Mouse (Mus musculus): ENCODE measurements at regions not wholly inside any gene's neighbourhood (a gene's known extent, or its start where the extent isn't known, plus 50 kb on each side); places are given as distances from the start of the nearest gene placed in this dataset.
"Not testable (repeated sequence)": the region's sequence is repeated elsewhere in the genome, so short reads cannot be mapped to it uniquely, and the experiment has no call there.

DNA sequence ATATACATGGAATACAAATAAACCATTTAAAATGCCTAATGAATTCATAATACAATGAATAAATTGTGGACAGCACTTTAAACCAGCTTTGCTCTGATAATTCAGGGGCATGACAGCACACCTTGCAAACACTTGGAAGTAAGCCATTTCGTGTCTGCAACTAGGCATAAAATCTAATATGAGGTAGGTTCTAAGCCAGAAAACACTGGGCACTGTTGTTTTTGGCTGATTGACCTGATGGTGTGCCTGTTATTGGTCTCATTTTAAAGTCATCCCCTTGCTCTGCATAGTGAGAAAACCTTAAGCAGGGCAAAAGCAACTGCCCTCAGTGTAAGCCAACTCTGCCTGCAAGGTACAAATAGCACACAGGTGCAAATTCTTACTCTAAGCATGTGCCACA lies 521.3 kb upstream of the Got2 start:
- Histone ChIP-seq H3K36me3 (ENCODE audit: insufficient read depth, low read length) (no peaks in the 10 kb centered on the region), H3K4me1 (ENCODE audit: insufficient read depth, low read length) (no peaks in the 10 kb centered on the region), H3K27me3 (ENCODE audit: insufficient read depth, low read length) (no peaks in the 10 kb centered on the region), H3K9me3 (ENCODE audit: low read length) (no peaks in the 10 kb centered on the region), H3K4me3 (ENCODE audit: low read length) (no peak overlapping the region), H3K4me2 (ENCODE audit: low read depth, low read length) (no peak overlapping the region), H3K9ac (replicated peaks; ENCODE audit: low read length) (no peak overlapping the region), H3K27ac (no peak overlapping the region)
- 71% methylated on average over 1 of the region's 1 CpGs for WGBS
- ATAC-seq, result no peak
- TF ChIP-seq CTCF (IDR thresholded peaks at IDR 0.05; ENCODE audit: low read depth), result no peak
- DNase-seq (ENCODE audit: low spot score), result no peak

DNA sequence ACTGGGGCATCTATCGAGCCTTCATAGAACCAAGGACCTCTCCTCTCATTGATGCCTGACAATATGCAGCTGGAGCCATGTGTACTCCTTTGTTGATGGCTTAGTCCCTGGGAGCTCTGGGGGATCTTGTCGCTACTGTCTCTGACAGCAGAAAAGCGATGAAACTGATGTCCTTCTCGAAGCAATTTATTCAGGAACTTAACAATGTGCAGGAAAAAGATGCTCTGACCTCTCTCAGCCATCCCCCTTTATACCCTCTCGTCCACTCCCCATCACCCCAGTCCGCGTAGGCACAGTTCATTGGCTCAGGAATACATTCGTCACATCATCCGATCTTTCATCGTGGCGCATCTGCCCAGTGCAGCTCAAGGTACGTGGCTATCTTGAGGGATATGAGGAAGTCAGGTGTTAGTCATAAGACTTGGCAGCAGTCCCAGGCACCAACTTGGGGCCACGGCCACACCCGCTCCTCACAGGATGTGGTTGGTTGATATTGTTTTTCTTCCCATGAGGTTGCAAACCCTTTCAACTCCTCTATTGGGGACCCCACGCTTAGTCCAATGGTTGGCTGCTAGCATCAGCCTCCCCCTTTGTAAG lies 516.3 kb upstream of the Got2 start:
- TF ChIP-seq CTCF (IDR thresholded peaks at IDR 0.05; ENCODE audit: low read depth), result no peak
- 90% methylated on average over 15 of the region's 15 CpGs for WGBS
- Histone ChIP-seq H3K4me2 (ENCODE audit: low read depth, low read length) (no peak overlapping the region), H3K27ac (no peak overlapping the region), H3K36me3 (ENCODE audit: insufficient read depth, low read length) (no peaks in the 10 kb centered on the region), H3K4me3 (ENCODE audit: low read length) (no peak overlapping the region), H3K9ac (replicated peaks; ENCODE audit: low read length) (no peak overlapping the region), H3K9me3 (ENCODE audit: low read length) (no peaks in the 10 kb centered on the region), H3K4me1 (ENCODE audit: insufficient read depth, low read length) (no peaks in the 10 kb centered on the region), H3K27me3 (ENCODE audit: insufficient read depth, low read length) (no peaks in the 10 kb centered on the region)
- DNase-seq (ENCODE audit: low spot score) (no peak), ATAC-seq (no peak)

DNA sequence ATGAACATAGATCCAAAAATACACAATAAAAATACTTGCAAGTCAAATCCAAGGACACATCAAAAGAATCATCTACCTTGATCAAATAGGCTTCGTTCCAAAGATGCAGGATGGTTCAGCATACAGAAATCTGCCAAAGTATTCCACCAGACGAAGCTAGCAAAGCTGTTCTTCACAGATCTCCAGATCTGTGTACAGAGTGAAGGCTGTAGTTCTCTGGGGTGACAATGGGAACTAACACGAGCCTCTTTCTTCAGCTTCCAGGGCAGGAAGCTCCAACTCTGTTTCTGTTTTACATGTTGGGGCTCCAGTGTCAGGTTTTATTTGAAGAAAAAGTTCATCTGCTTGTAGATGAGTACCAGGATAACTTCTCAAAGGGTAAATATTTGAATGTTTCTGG lies 515.3 kb upstream of the Got2 start:
- ATAC-seq (no peak), DNase-seq (ENCODE audit: low spot score) (no peak)
- Histone ChIP-seq H3K9me3 (ENCODE audit: low read length) (no peaks in the 10 kb centered on the region), H3K27ac (no peak overlapping the region), H3K4me3 (ENCODE audit: low read length) (no peak overlapping the region), H3K4me1 (ENCODE audit: insufficient read depth, low read length) (no peaks in the 10 kb centered on the region), H3K4me2 (ENCODE audit: low read depth, low read length) (no peak overlapping the region), H3K36me3 (ENCODE audit: insufficient read depth, low read length) (no peaks in the 10 kb centered on the region), H3K27me3 (ENCODE audit: insufficient read depth, low read length) (no peaks in the 10 kb centered on the region), H3K9ac (replicated peaks; ENCODE audit: low read length) (no peak overlapping the region)
- TF ChIP-seq CTCF (IDR thresholded peaks at IDR 0.05; ENCODE audit: low read depth), result no peak
- WGBS, result 73% methylated on average over 3 of the region's 3 CpGs

DNA sequence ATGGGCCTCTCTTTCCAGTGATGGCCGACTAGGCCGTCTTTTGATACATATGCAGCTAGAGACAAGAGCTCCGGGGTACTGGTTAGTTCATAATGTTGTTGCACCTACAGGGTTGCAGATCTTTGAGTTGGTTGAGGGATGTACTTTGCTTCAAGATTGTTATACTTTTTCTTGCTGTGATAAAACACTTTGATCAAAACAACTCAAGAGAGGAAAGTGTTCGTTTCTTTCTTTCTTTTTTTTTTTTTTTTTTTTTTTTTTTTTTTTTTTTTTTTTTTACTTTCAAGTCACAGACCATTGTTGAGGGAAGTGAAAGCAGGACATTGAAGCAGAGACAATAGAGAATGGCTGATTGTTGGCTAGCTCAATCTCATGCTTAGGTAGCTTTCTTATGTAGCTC lies 511.0 kb upstream of the Got2 start:
- not testable (repeated sequence) for H3K9ac ChIP-seq (replicated peaks; ENCODE audit: low read length); DNase-seq (ENCODE audit: low spot score); H3K4me1 ChIP-seq (ENCODE audit: insufficient read depth, low read length); H3K27me3 ChIP-seq (ENCODE audit: insufficient read depth, low read length); ATAC-seq; H3K36me3 ChIP-seq (ENCODE audit: insufficient read depth, low read length); H3K4me3 ChIP-seq (ENCODE audit: low read length); H3K27ac ChIP-seq; H3K9me3 ChIP-seq (ENCODE audit: low read length); H3K4me2 ChIP-seq (ENCODE audit: low read depth, low read length)
- 92% methylated on average over 4 of the region's 4 CpGs for WGBS

DNA sequence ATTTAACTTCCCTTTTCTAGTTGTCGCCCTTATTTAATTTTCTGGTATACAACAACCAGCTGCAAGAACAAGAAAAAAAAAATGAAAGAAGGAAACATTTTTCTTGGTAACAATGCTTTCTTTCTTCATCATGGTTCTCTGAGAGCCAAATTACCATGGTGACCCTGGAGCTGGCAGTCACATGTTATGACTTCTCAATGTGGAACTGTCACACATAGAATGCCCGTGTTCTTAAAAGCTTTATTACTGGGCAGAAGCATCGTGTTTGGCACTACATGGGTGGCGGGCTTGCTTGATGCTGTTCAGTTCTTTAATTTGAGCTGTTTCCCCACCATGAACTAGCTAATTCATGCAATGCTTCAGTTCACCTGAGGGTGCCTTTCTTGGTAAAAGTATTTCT lies 504.7 kb upstream of the Got2 start:
- no peaks in the 10 kb centered on the region for H3K9me3 ChIP-seq (ENCODE audit: low read length)
- ATAC-seq, result peak; percentile 97
- no peak overlapping the region for H3K27ac ChIP-seq
- no peak overlapping the region for H3K4me3 ChIP-seq (ENCODE audit: low read length)
- H3K4me1 ChIP-seq (ENCODE audit: insufficient read depth, low read length), result no peaks in the 10 kb centered on the region
- no peak overlapping the region for H3K9ac ChIP-seq (replicated peaks; ENCODE audit: low read length)
- peak; percentile 77 for DNase-seq (ENCODE audit: low spot score)
- 33% methylated on average over 4 of the region's 4 CpGs for WGBS
- no peak overlapping the region for H3K4me2 ChIP-seq (ENCODE audit: low read depth, low read length)
- no peaks in the 10 kb centered on the region for H3K27me3 ChIP-seq (ENCODE audit: insufficient read depth, low read length)
- no peaks in the 10 kb centered on the region for H3K36me3 ChIP-seq (ENCODE audit: insufficient read depth, low read length)
- TF ChIP-seq CTCF (IDR thresholded peaks at IDR 0.05; ENCODE audit: low read depth), result no peak

DNA sequence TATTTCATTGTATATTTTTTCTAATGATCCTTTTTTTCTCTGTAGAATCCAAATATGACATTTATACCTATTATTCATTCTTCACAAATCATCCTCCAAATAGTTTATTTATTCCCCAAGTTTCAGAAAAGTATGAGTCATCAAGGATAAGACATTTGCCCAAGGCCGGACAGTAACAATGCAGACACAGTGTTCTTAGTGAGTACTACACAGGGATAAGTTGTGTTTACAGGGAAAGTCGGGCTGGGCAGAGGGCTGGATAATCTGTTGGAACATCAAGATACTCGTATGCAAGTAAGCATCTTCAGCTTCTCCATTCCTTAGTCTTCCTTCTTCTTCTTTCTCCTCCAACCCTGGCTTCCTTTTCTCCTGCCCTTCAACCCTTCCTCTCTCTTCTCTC lies 500.9 kb upstream of the Got2 start:
- TF ChIP-seq CTCF (IDR thresholded peaks at IDR 0.05; ENCODE audit: low read depth), result no peak

DNA sequence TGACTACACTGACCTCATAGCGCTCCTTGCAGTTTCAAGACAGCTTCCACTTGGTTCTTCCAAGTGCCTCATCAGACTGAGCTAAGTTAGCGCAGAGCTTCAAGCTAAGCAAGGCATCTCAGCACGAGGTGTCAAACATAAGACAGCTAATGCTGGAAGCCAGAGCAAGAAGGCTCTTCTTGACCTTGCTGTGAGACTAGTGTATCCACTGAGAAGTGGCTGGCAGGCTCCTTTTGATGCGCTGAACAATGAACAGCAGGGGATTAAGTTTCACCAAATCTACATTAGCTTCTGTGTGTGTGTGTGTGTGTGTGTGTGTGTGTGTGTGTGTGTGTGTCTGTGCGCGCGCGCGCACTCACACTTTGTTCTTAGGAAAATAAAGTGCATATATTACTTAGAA lies 482.2 kb upstream of the Got2 start:
- no peak overlapping the region for H3K9ac ChIP-seq (replicated peaks; ENCODE audit: low read length)
- 75% methylated on average over 9 of the region's 9 CpGs for WGBS
- H3K4me3 ChIP-seq (ENCODE audit: low read length), result no peak overlapping the region
- H3K27me3 ChIP-seq (ENCODE audit: insufficient read depth, low read length), result no peaks in the 10 kb centered on the region
- DNase-seq (ENCODE audit: low spot score) (no peak), ATAC-seq (no peak)
- H3K27ac ChIP-seq, result no peak overlapping the region
- no peak overlapping the region for H3K4me2 ChIP-seq (ENCODE audit: low read depth, low read length)
- H3K4me1 ChIP-seq (ENCODE audit: insufficient read depth, low read length), result no peaks in the 10 kb centered on the region
- no peak for TF ChIP-seq CTCF (IDR thresholded peaks at IDR 0.05; ENCODE audit: low read depth)
- no peaks in the 10 kb centered on the region for H3K9me3 ChIP-seq (ENCODE audit: low read length)
- no peaks in the 10 kb centered on the region for H3K36me3 ChIP-seq (ENCODE audit: insufficient read depth, low read length)

More for the DNA sequence above, 500.9 kb upstream of the Got2 start:
- no peak overlapping the region for H3K4me3 ChIP-seq (ENCODE audit: low read length)
- no peak overlapping the region for H3K4me2 ChIP-seq (ENCODE audit: low read depth, low read length)
- no peaks in the 10 kb centered on the region for H3K27me3 ChIP-seq (ENCODE audit: insufficient read depth, low read length)
- no peak overlapping the region for H3K9ac ChIP-seq (replicated peaks; ENCODE audit: low read length)
- H3K27ac ChIP-seq, result no peak overlapping the region
- H3K4me1 ChIP-seq (ENCODE audit: insufficient read depth, low read length), result no peaks in the 10 kb centered on the region
- H3K36me3 ChIP-seq (ENCODE audit: insufficient read depth, low read length), result no peaks in the 10 kb centered on the region
- WGBS, result 91% methylated on average over 3 of the region's 3 CpGs
- ATAC-seq (no peak), DNase-seq (ENCODE audit: low spot score) (no peak)
- H3K9me3 ChIP-seq (ENCODE audit: low read length), result no peaks in the 10 kb centered on the region
